Mouse (Mus musculus): ENCODE measurements at regions not wholly inside any gene's neighbourhood (a gene's known extent, or its start where the extent isn't known, plus 50 kb on each side); places are given as distances from the start of the nearest gene placed in this dataset.

GRCm38 (mm10) chr11:7562029-7562428 lies 348.3 kb upstream of the Igfbp3 start:
- TF ChIP-seq CTCF (IDR thresholded peaks at IDR 0.05; ENCODE audit: control insufficient read depth, insufficient read depth, insufficient read length) = no peak
- no peak for TF ChIP-seq FOSL1 (IDR thresholded peaks at IDR 0.05; ENCODE audit: insufficient read depth, low read length, poor library complexity, severe bottlenecking)
- TF ChIP-seq MAX (IDR thresholded peaks at IDR 0.05) = no peak
